Mouse (Mus musculus): ENCODE data around the gene Hip1. TPM values are rescaled to one million over a fixed set of nuclear protein-coding genes. Genes with fewer than 3 reads are reported as not detected.

Gene Hip1
- total RNA-seq, 2 experiments from 2014 or later: 1.1 to 5.0 TPM

GRCm38 (mm10) chr5:135535867-135536266, 9.1 kb downstream of the Hip1 start:
- no peak for ATAC-seq (replicated peaks; ENCODE audit: low FRiP score, poor library complexity, severe bottlenecking)

GRCm38 (mm10) chr5:135533431-135533830, 11.5 kb downstream of the Hip1 start:
- ATAC-seq (replicated peaks; ENCODE audit: low FRiP score, poor library complexity, severe bottlenecking): no peak

- no peak for ATAC-seq (replicated peaks; ENCODE audit: low FRiP score, poor library complexity, severe bottlenecking)
These were observed 13.5 kb downstream of the Hip1 start for GRCm38 (mm10) chr5:135531306-135531845.

GRCm38 (mm10) chr5:135529964-135530363, 15.0 kb downstream of the Hip1 start:
- no peak for ATAC-seq (replicated peaks; ENCODE audit: low FRiP score, poor library complexity, severe bottlenecking)

- ATAC-seq (replicated peaks; ENCODE audit: low FRiP score, poor library complexity, severe bottlenecking): no peak
These were observed 15.6 kb downstream of the Hip1 start for GRCm38 (mm10) chr5:135529310-135529709.

- ATAC-seq (replicated peaks; ENCODE audit: low FRiP score, poor library complexity, severe bottlenecking): no peak
These were observed 16.9 kb downstream of the Hip1 start for GRCm38 (mm10) chr5:135527986-135528385.

GRCm38 (mm10) chr5:135524660-135525560, 20.0 kb downstream of the Hip1 start:
- no peak for ATAC-seq (replicated peaks; ENCODE audit: low FRiP score, poor library complexity, severe bottlenecking)

GRCm38 (mm10) chr5:135524087-135524486, 20.8 kb downstream of the Hip1 start:
- ATAC-seq (replicated peaks; ENCODE audit: low FRiP score, poor library complexity, severe bottlenecking): no peak

- ATAC-seq (replicated peaks; ENCODE audit: low FRiP score, poor library complexity, severe bottlenecking): no peak
These were observed 22.7 kb downstream of the Hip1 start for GRCm38 (mm10) chr5:135522111-135522722.

- ATAC-seq (replicated peaks; ENCODE audit: low FRiP score, poor library complexity, severe bottlenecking): no peak
These were observed 27.5 kb downstream of the Hip1 start for GRCm38 (mm10) chr5:135517348-135517883.

- no peak for ATAC-seq (replicated peaks; ENCODE audit: low FRiP score, poor library complexity, severe bottlenecking)
These were observed 31.8 kb downstream of the Hip1 start for GRCm38 (mm10) chr5:135513131-135513530.

GRCm38 (mm10) chr5:135511105-135511504, 33.8 kb downstream of the Hip1 start:
- ATAC-seq (replicated peaks; ENCODE audit: low FRiP score, poor library complexity, severe bottlenecking): no peak

- ATAC-seq (replicated peaks; ENCODE audit: low FRiP score, poor library complexity, severe bottlenecking): no peak
These were observed 36.6 kb downstream of the Hip1 start for GRCm38 (mm10) chr5:135508284-135508683.

- no peak for ATAC-seq (replicated peaks; ENCODE audit: low FRiP score, poor library complexity, severe bottlenecking)
These were observed 37.2 kb downstream of the Hip1 start for GRCm38 (mm10) chr5:135507561-135508273.

- no peak for ATAC-seq (replicated peaks; ENCODE audit: low FRiP score, poor library complexity, severe bottlenecking)
These were observed 39.5 kb downstream of the Hip1 start for GRCm38 (mm10) chr5:135505442-135505841.

GRCm38 (mm10) chr5:135502931-135503330, 42.0 kb downstream of the Hip1 start:
- no peak for ATAC-seq (replicated peaks; ENCODE audit: low FRiP score, poor library complexity, severe bottlenecking)

GRCm38 (mm10) chr5:135502027-135502426, 42.9 kb downstream of the Hip1 start:
- no peak for ATAC-seq (replicated peaks; ENCODE audit: low FRiP score, poor library complexity, severe bottlenecking)

GRCm38 (mm10) chr5:135498914-135499313, 46.0 kb downstream of the Hip1 start:
- no peak for ATAC-seq (replicated peaks; ENCODE audit: low FRiP score, poor library complexity, severe bottlenecking)

GRCm38 (mm10) chr5:135497347-135497955, 47.5 kb downstream of the Hip1 start:
- ATAC-seq (replicated peaks; ENCODE audit: low FRiP score, poor library complexity, severe bottlenecking): no peak

- no peak for ATAC-seq (replicated peaks; ENCODE audit: low FRiP score, poor library complexity, severe bottlenecking)
These were observed 48.4 kb downstream of the Hip1 start for GRCm38 (mm10) chr5:135496489-135496888.

All from erythroid progenitor cell, adult 5-6 weeks (primary cell).